Comparison of ENCODE assay signal across 10 mouse cellular contexts in genomic region chr1:89602879-89603278, GRCm38 (mm10).
A peak's percentile ranks its signal among the peaks of the same experiment; 100 is the strongest.
DNase-seq lines count a peak whose midpoint lies in the region; ATAC-seq and TF ChIP-seq lines count a peak whose summit lies in the region.
"Had no signal": no experiment of that assay in that cellular context is flagged by ENCODE, and none has a peak within 500 bp of the region (broad histone marks: within the 10 kb centered on the region; RNA-seq: fewer than 3 reads in every experiment).

No protein-coding gene starts in this region.

- TF ChIP-seq CTCF in lung, adult 2 months (IDR thresholded peaks at IDR 0.05; ENCODE audit: insufficient read depth, low read length), result no peak
- TF ChIP-seq CTCF in stomach, postnatal 0 days (IDR thresholded peaks at IDR 0.05; ENCODE audit: low read depth), result no peak

- no peaks in the 10 kb centered on the region for H3K27me3 ChIP-seq in stomach, postnatal 0 days (ENCODE audit: control insufficient read depth, insufficient read depth, low read length)
- H3K27me3 ChIP-seq: limb, embryonic 15.5 days had no signal

- no peaks in the 10 kb centered on the region for H3K9me3 ChIP-seq in stomach, postnatal 0 days (ENCODE audit: control insufficient read depth, low read length)
- H3K9me3 ChIP-seq: limb, embryonic 15.5 days had no signal

- peaks cover 7% of the 10 kb centered on the region; the same call in 1 of the 2 replicates for H3K4me1 ChIP-seq in lung, adult 2 months (ENCODE audit: control insufficient read depth, insufficient read depth, low read length)
- H3K4me1 ChIP-seq in stomach, postnatal 0 days (replicated peaks; ENCODE audit: control insufficient read depth, insufficient read depth), result no peaks in the 10 kb centered on the region

- peak; percentile 83 for ATAC-seq in granulocyte monocyte progenitor cell, adult 5-6 weeks (replicated peaks; ENCODE audit: poor library complexity, severe bottlenecking)
- ATAC-seq in stomach, postnatal 0 days (ENCODE audit: low FRiP score, low TSS enrichment), result no peak

- WGBS in lung, adult 2 months, result 52% methylated on average over 7 of the region's 7 CpGs
- WGBS in stomach, postnatal 0 days, result 53% methylated on average over 7 of the region's 7 CpGs

- DNase-seq in frontal cortex, adult 2 months (ENCODE audit: extremely low spot score in 1 of 2, low spot score in 1 of 2), result peak; percentile 46 to 77
- DNase-seq in frontal cortex, postnatal 14 days (ENCODE audit: low spot score in 2 of 2), result no peak
- DNase-seq in lung, postnatal 36 days, result peak; percentile 42
- DNase-seq in lung, adult 2 months, result no peak
- peak; percentile 48 for DNase-seq in thymus, postnatal 14 days
- DNase-seq in stomach, postnatal 0 days (ENCODE audit: low spot score), result no peak
- no peak for DNase-seq in kidney, adult 8-10 months

- H3K4me3 ChIP-seq in lung, adult 2 months (replicated peaks; ENCODE audit: extremely low read depth, low read depth, low read length), result no peak overlapping the region
- H3K4me3 ChIP-seq in stomach, postnatal 0 days (ENCODE audit: low read depth, low read length), result no peak overlapping the region
- H3K4me3 ChIP-seq: limb, embryonic 15.5 days had no signal

- no peak overlapping the region for H3K9ac ChIP-seq in stomach, postnatal 0 days (ENCODE audit: low read length)
- H3K9ac ChIP-seq: limb, embryonic 15.5 days had no signal

- H3K36me3 ChIP-seq in stomach, postnatal 0 days (ENCODE audit: control insufficient read depth, insufficient read depth, low read length), result no peaks in the 10 kb centered on the region
- H3K36me3 ChIP-seq: limb, embryonic 15.5 days had no signal

- TF ChIP-seq POLR2A in lung, adult 2 months (IDR thresholded peaks at IDR 0.05; ENCODE audit: borderline replicate concordance, extremely low read depth, low read depth, low read length), result no peak

- H3K27ac ChIP-seq in stomach, postnatal 0 days (replicated peaks), result no peak overlapping the region
- H3K27ac ChIP-seq: limb, embryonic 15.5 days; macrophage had no signal

- no peak for TF ChIP-seq EP300 in stomach, postnatal 0 days (optimal IDR thresholded peaks at IDR 0.05)

- no peak overlapping the region for H3K4me2 ChIP-seq in stomach, postnatal 0 days (replicated peaks; ENCODE audit: low read depth)
- H3K4me2 ChIP-seq: limb, embryonic 15.5 days had no signal

Comparison
In these comparisons a context has a peak if more than half of its experiments do, and no peak if none do; other contexts are left out.
1. DNase-seq: peak in frontal cortex, adult 2 months (2 of 2), lung, postnatal 36 days (single experiment) and thymus, postnatal 14 days (single experiment); none in frontal cortex, postnatal 14 days (0 of 2), lung, adult 2 months (single experiment), stomach, postnatal 0 days (single experiment) and kidney, adult 8-10 months (0 of 2).